In the genomic region with DNA sequence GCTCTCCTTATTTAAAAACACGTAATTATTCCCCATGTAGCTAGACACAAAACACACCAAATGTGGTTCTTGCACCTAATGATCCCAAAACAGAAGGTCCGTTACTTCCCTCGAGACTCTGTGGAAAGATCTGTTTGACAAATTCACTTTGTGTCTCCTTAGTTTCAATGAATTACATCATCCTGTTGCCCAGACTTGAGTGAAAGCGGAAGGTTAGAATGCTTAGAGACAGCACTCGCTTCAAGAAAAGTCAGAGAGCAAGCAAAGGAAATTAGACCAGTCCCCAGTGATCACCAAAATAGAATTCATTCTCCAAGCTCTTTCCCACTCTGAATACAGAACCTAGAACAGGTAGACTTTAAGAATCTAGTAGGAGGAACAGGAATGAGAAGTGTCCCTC, we compare ENCODE assay signal across 17 mouse cellular contexts. TPM values are rescaled to one million over a fixed set of nuclear protein-coding genes. Genes with fewer than 3 reads are reported as not detected.
DNase-seq lines count a peak whose midpoint lies in the region; TF ChIP-seq lines count a peak whose summit lies in the region.
"Had no signal": no experiment of that assay in that cellular context is flagged by ENCODE, and none has a peak within 500 bp of the region (broad histone marks: within the 10 kb centered on the region; RNA-seq: fewer than 3 reads in every experiment).

No protein-coding gene starts in this region.

- no peaks in the 10 kb centered on the region for H3K27me3 ChIP-seq in CH12.LX (replicated peaks)
- no peaks in the 10 kb centered on the region for H3K27me3 ChIP-seq in heart, adult 2 months (ENCODE audit: control insufficient read depth, insufficient read depth, low read length)
- H3K27me3 ChIP-seq: forebrain, embryonic 12.5 days; hindbrain, embryonic 13.5 days; intestine, embryonic 15.5 days had no signal

- H3K36me3 ChIP-seq in CH12.LX (replicated peaks in 1 of 2; ENCODE audit: control insufficient read depth in 1 of 2, insufficient read depth in 1 of 2, low read length in 1 of 2) (no peaks in the 10 kb centered on the region), macrophage (ENCODE audit: inconsistent target) (no peaks in the 10 kb centered on the region)
- no peaks in the 10 kb centered on the region for H3K36me3 ChIP-seq in heart, adult 2 months (ENCODE audit: control insufficient read depth, insufficient read depth, low read length)
- H3K36me3 ChIP-seq: forebrain, embryonic 12.5 days; hindbrain, embryonic 13.5 days; intestine, embryonic 15.5 days had no signal

- dilution Hi-C loops in CH12.LX (cut with MboI; ENCODE audit: extremely low pct_ligation_motif_present, extremely low pct_unique_long_range_greater_than_20kb, low sequenced_read_pairs): no loop called here

- intact Hi-C loops in heart, adult 2 months (cut with DNase I): no loop called here

- no peak for TF ChIP-seq CTCF in CH12.LX (conservative IDR thresholded peaks at IDR 0.05 in 1 of 2, IDR thresholded peaks at IDR 0.05 in 1 of 2; ENCODE audit: low read depth in 2 of 2, low read length in 2 of 2)
- no peak for TF ChIP-seq CTCF in heart, adult 2 months (IDR thresholded peaks at IDR 0.05)

- H3K27ac ChIP-seq in CH12.LX (ENCODE audit: insufficient read depth, low read depth) (peak overlapping the region; percentile 99), macrophage (peak overlapping the region; percentile 27; the same call in 1 of the 2 replicates)
- no peak overlapping the region for H3K27ac ChIP-seq in heart, adult 2 months
- H3K27ac ChIP-seq: forebrain, embryonic 12.5 days; hindbrain, embryonic 13.5 days; intestine, embryonic 15.5 days had no signal

- peak overlapping the region; percentile 72 for H3K4me2 ChIP-seq in CH12.LX (ENCODE audit: insufficient read depth, low read depth, poor library complexity, severe bottlenecking)
- H3K4me2 ChIP-seq: forebrain, embryonic 12.5 days; hindbrain, embryonic 13.5 days; intestine, embryonic 15.5 days had no signal

- peak overlapping the region; percentile 59 for H3K9ac ChIP-seq in CH12.LX (ENCODE audit: insufficient read depth, low read depth)
- H3K9ac ChIP-seq in heart, adult 2 months (ENCODE audit: low read depth, low read length): no peak overlapping the region
- H3K9ac ChIP-seq: forebrain, embryonic 12.5 days; hindbrain, embryonic 13.5 days; intestine, embryonic 15.5 days had no signal

- H3K4me3 ChIP-seq in CH12.LX (replicated peaks in 1 of 3; ENCODE audit: low read depth in 2 of 3, low read length in 2 of 3, poor library complexity in 1 of 3): no peak overlapping the region
- no peak overlapping the region for H3K4me3 ChIP-seq in macrophage (ENCODE audit: inconsistent target)
- no peak overlapping the region for H3K4me3 ChIP-seq in heart, adult 2 months
- H3K4me3 ChIP-seq: forebrain, embryonic 12.5 days; hindbrain, embryonic 13.5 days; intestine, embryonic 15.5 days had no signal

- in situ Hi-C loops in CH12.LX (cut with MboI; ENCODE audit: low pct_ligation_motif_present, low pct_unique_long_range_greater_than_20kb, low sequenced_read_pairs): loop anchor here (25.0 kb wide), 1 partner anchor 345 kb away; the partner anchor contains the start of genes Ms4a2 and Ms4a6d

- TF ChIP-seq EP300 in CH12.LX (IDR thresholded peaks at IDR 0.05; ENCODE audit: low read length): peak; percentile 66
- TF ChIP-seq EP300 in heart, adult 2 months (IDR thresholded peaks at IDR 0.05; ENCODE audit: insufficient read depth, low read depth, low read length): no peak

- no peak for TF ChIP-seq POLR2A in CH12.LX (IDR thresholded peaks at IDR 0.05; ENCODE audit: low read depth, low read length)
- TF ChIP-seq POLR2A in heart, adult 2 months (IDR thresholded peaks at IDR 0.05; ENCODE audit: insufficient read depth, low read depth, low read length): no peak

- 74% methylated on average over 5 of the region's 5 CpGs for WGBS in macrophage (ENCODE audit: missing documents)
- 82% methylated on average over 5 of the region's 5 CpGs for WGBS in heart, adult 2 months

- H3K9me3 ChIP-seq in CH12.LX (replicated peaks; ENCODE audit: low read length): no peaks in the 10 kb centered on the region
- H3K9me3 ChIP-seq: forebrain, embryonic 12.5 days; hindbrain, embryonic 13.5 days; intestine, embryonic 15.5 days had no signal

- DNase-seq in CH12.LX (ENCODE audit: extremely low read depth): no peak
- DNase-seq in MN1 (ENCODE audit: low spot score): peak; percentile 85
- DNase-seq in thymus, postnatal 4 days: no peak
- no peak for DNase-seq in retina, embryonic 14.5 days (ENCODE audit: low spot score)
- DNase-seq in heart, adult 2 months: no peak
- DNase-seq: adrenal gland, adult 8-10 months; adrenal gland, postnatal 36 days; B cell, adult 2 months; cerebellum, adult 2 months; cerebellum, postnatal 10 days; gastrocnemius, postnatal 10 days; heart, postnatal 10 days; heart, postnatal 4 days had no signal

- TF ChIP-seq RAD21 in CH12.LX (IDR thresholded peaks at IDR 0.05; ENCODE audit: low read depth, low read length): no peak

- no peaks in the 10 kb centered on the region for H3K79me2 ChIP-seq in CH12.LX (replicated peaks; ENCODE audit: control insufficient read depth, extremely low read depth, insufficient read depth, poor library complexity, severe bottlenecking)
- no peaks in the 10 kb centered on the region for H3K79me2 ChIP-seq in macrophage (ENCODE audit: inconsistent target)
- no peaks in the 10 kb centered on the region for H3K79me2 ChIP-seq in heart, adult 2 months (replicated peaks; ENCODE audit: control insufficient read depth, insufficient read depth, low read length)

- H3K4me1 ChIP-seq in CH12.LX (ENCODE audit: control insufficient read depth in 1 of 2, insufficient read depth in 2 of 2): peaks cover 10 to 15% of the 10 kb centered on the region in 2 experiments
- no peaks in the 10 kb centered on the region for H3K4me1 ChIP-seq in heart, adult 2 months (ENCODE audit: control insufficient read depth, insufficient read depth, low read length)
- H3K4me1 ChIP-seq: forebrain, embryonic 12.5 days; hindbrain, embryonic 13.5 days had no signal

TF ChIP-seq in CH12.LX, 34 proteins besides CTCF, POLR2A, EP300 and RAD21:
- TF ChIP-seq MYC (IDR thresholded peaks at IDR 0.05; ENCODE audit: low read depth, low read length) (peak; percentile 57; the same call in 1 of the 2 replicates), TBP (conservative IDR thresholded peaks at IDR 0.05; ENCODE audit: low read depth, low read length) (0 out of 2 replicates have a peak, but pooled peaks have one; percentile 38), RCOR1 (conservative IDR thresholded peaks at IDR 0.05; ENCODE audit: low read depth, low read length) (no peak), SMC3 (IDR thresholded peaks at IDR 0.05; ENCODE audit: low read depth, low read length) (no peak), NELFE (IDR thresholded peaks at IDR 0.05; ENCODE audit: low read depth, low read length) (peak; percentile 55; the same call in 1 of the 2 replicates), CHD1 (IDR thresholded peaks at IDR 0.05; ENCODE audit: low read depth, low read length) (0 out of 2 replicates have a peak, but pooled peaks have one; percentile 61), NRF1 (IDR thresholded peaks at IDR 0.05; ENCODE audit: low read depth, low read length) (no peak), MEF2A (IDR thresholded peaks at IDR 0.05; ENCODE audit: borderline replicate concordance, low read depth, low read length) (peak; percentile 75; the same call in 1 of the 2 replicates), BHLHE40 (IDR thresholded peaks at IDR 0.05; ENCODE audit: low read depth, low read length) (0 out of 2 replicates have a peak, but pooled peaks have one; percentile 31), JUND (conservative IDR thresholded peaks at IDR 0.05; ENCODE audit: low read depth, low read length) (peak; percentile 53; the same call in 1 of the 2 replicates), ZKSCAN1 (IDR thresholded peaks at IDR 0.05; ENCODE audit: borderline replicate concordance, low read depth, low read length) (no peak), PAX5 (IDR thresholded peaks at IDR 0.05; ENCODE audit: low read length) (no peak), ETS1 (conservative IDR thresholded peaks at IDR 0.05; ENCODE audit: low read depth, low read length) (peak; percentile 70), SIN3A (IDR thresholded peaks at IDR 0.05; ENCODE audit: low read length) (peak; percentile 58; the same call in 1 of the 2 replicates), UBTF (IDR thresholded peaks at IDR 0.05; ENCODE audit: low read depth, low read length) (no peak), IRF4 (IDR thresholded peaks at IDR 0.05; ENCODE audit: low read depth, low read length) (peak; percentile 56; the same call in 1 of the 2 replicates), MAZ (IDR thresholded peaks at IDR 0.05; ENCODE audit: low read depth, low read length) (no peak), JUN (IDR thresholded peaks at IDR 0.05; ENCODE audit: insufficient read depth, low read depth, low read length) (peak; percentile 62), KAT2A (IDR thresholded peaks at IDR 0.05; ENCODE audit: insufficient replicate concordance, low read length) (no peak), TCF12 (IDR thresholded peaks at IDR 0.05; ENCODE audit: low read depth, low read length) (peak; percentile 48; the same call in 1 of the 2 replicates), POLR2AphosphoS2 (IDR thresholded peaks at IDR 0.05; ENCODE audit: low read depth, low read length) (no peak), ELF1 (IDR thresholded peaks at IDR 0.05; ENCODE audit: low read depth, low read length) (peak; percentile 63)

RNA-seq across cellular contexts. Expression of gene Osbp, which starts 8.3 kb away (rescaled TPM):
- 17.7 and 20.6 TPM in 2 replicates for total RNA-seq in CH12.LX (2012; rRNA removed)
- total RNA-seq in CH12.LX (2014; rRNA removed): 21.1 and 21.4 TPM in 2 replicates
- polyA plus RNA-seq in CH12.LX (2012; ENCODE audit: insufficient read length, low read depth): 24.7 and 25.0 TPM in 2 replicates
- 10 to 100 TPM; 11.5 to 33.6 (median 23.9) TPM for total RNA-seq in macrophage (2018; cell fraction: chromatin; rRNA removed)
- 10 to 100 TPM; 24.6 to 46.9 (median 36.0) TPM for total RNA-seq in macrophage (2018; cell fraction: cytosol; rRNA removed)
- total RNA-seq in macrophage (2018; cell fraction: nucleus; rRNA removed): 10 to 100 TPM; 16.3 to 53.2 (median 36.8) TPM
- 27.8 to 35.2 TPM (median 29.0 TPM) in 3 replicates for polyA plus RNA-seq in macrophage (2018)
- total RNA-seq in heart, adult 2 months (2021): 10 to 100 TPM; 81.7 to 95.1 TPM
- polyA plus RNA-seq in heart, adult 2 months (2012; rRNA removed): 33.8 and 57.2 TPM in 2 replicates

RNA-seq across cellular contexts. Expression of gene Patl1, which starts 45.2 kb away (rescaled TPM):
- total RNA-seq in CH12.LX (2012; rRNA removed): 8.2 and 8.5 TPM in 2 replicates
- 10.0 and 12.0 TPM in 2 replicates for total RNA-seq in CH12.LX (2014; rRNA removed)
- polyA plus RNA-seq in CH12.LX (2012; ENCODE audit: insufficient read length, low read depth): 35.9 and 40.8 TPM in 2 replicates
- total RNA-seq in macrophage (2018; cell fraction: chromatin; rRNA removed): 100 to 1,000 TPM in 7 of 26 experiments, 10 to 100 TPM in 19; 52.9 to 143 (median 76.6) TPM
- total RNA-seq in macrophage (2018; cell fraction: cytosol; rRNA removed): 10 to 100 TPM; 36.3 to 59.5 (median 42.6) TPM
- total RNA-seq in macrophage (2018; cell fraction: nucleus; rRNA removed): 100 to 1,000 TPM in 4 of 26 experiments, 10 to 100 TPM in 22; 47.0 to 118 (median 66.9) TPM
- polyA plus RNA-seq in macrophage (2018): 29.2 to 49.7 TPM (median 30.6 TPM) in 3 replicates
- total RNA-seq in heart, adult 2 months (2021): 10 to 100 TPM; 28.6 to 32.7 TPM
- 19.3 and 23.2 TPM in 2 replicates for polyA plus RNA-seq in heart, adult 2 months (2012; rRNA removed)
